Mouse (Mus musculus) CH12.LX (cell line): Measurements from ENCODE around the gene Arid1a. TPM values are rescaled to one million over a fixed set of nuclear protein-coding genes. Genes with fewer than 3 reads are reported as not detected.

Source experiments
- DNase-seq: peaks from one replicate; pipeline ENCODE4 v3.0.0-alpha.2; 2013; ENCODE audit errors: extremely low read depth
- H3K27ac ChIP-seq: 2 replicates; pipeline ENCODE4 v1.5.1; 2012; ENCODE audit warnings: low read depth, mild to moderate bottlenecking, control low read depth, moderate library complexity; ENCODE audit not compliant: insufficient read depth
- H3K27me3 ChIP-seq: replicated peaks from 2 replicates; pipeline ENCODE3; 2012; ENCODE audit warnings: inconsistent platforms
- H3K36me3 ChIP-seq, 2 experiments: replicated peaks in 1 of 2; 2 replicates each; pipeline versions ENCODE3 to v1.6.1; 2012; ENCODE audit warnings: inconsistent platforms in 1 of 2, low read length in 1 of 2, mild to moderate bottlenecking in 1 of 2, mixed read lengths in 1 of 2, moderate library complexity in 1 of 2; ENCODE audit not compliant: control insufficient read depth in 1 of 2, insufficient read depth in 1 of 2
- H3K4me1 ChIP-seq, 2 experiments: 2 replicates each; pipeline ENCODE4 v1.6.1; 2012; ENCODE audit warnings: inconsistent platforms in 1 of 2, moderate library complexity in 1 of 2; ENCODE audit not compliant: insufficient read depth in 2 of 2, control insufficient read depth in 1 of 2
- H3K4me2 ChIP-seq: 2 replicates; pipeline ENCODE4 v1.6.1; 2012; ENCODE audit warnings: low read depth, mild to moderate bottlenecking, control low read depth; ENCODE audit not compliant: poor library complexity, insufficient read depth, severe bottlenecking
- H3K4me3 ChIP-seq, 3 experiments: fragments of 150-350 bp in 1 of 3; sonication (generic) in 1 of 3; replicated peaks in 1 of 3; 2 replicates each; pipeline versions ENCODE3 to v1.5.1; 2011 to 2012; ENCODE audit warnings: low read depth in 2 of 3, low read length in 2 of 3, mild to moderate bottlenecking in 2 of 3, moderate library complexity in 2 of 3, control low read depth in 1 of 3, improper control_type of control experiment in 1 of 3, inconsistent platforms in 1 of 3, mixed read lengths in 1 of 3; ENCODE audit not compliant: poor library complexity in 1 of 3
- H3K79me2 ChIP-seq: replicated peaks from 2 replicates; pipeline ENCODE4 v1.6.1; 2012; ENCODE audit warnings: mild to moderate bottlenecking, moderate library complexity; ENCODE audit not compliant: control insufficient read depth, poor library complexity, insufficient read depth, severe bottlenecking; ENCODE audit errors: extremely low read depth
- H3K9ac ChIP-seq: 2 replicates; pipeline ENCODE4 v1.6.1; 2012; ENCODE audit warnings: low read depth, mild to moderate bottlenecking, control low read depth, moderate library complexity; ENCODE audit not compliant: insufficient read depth
- H3K9me3 ChIP-seq: replicated peaks from 2 replicates; pipeline ENCODE3; 2012; ENCODE audit warnings: low read length, inconsistent platforms, mixed read lengths
- BHLHE40 ChIP-seq: IDR thresholded peaks from 2 replicates; pipeline ENCODE4 v1.6.1; 2011; ENCODE audit warnings: mild to moderate bottlenecking, low read depth, low read length, improper control_type of control experiment
- CHD2 ChIP-seq: IDR thresholded peaks from 2 replicates; pipeline ENCODE4 v1.6.1; 2011; ENCODE audit warnings: low read length, improper control_type of control experiment
- EP300 ChIP-seq: IDR thresholded peaks from 2 replicates; pipeline ENCODE4 v1.6.1; 2011; ENCODE audit warnings: low read length, improper control_type of control experiment
- ETS1 ChIP-seq: conservative IDR thresholded peaks from 2 replicates; pipeline ENCODE4 v1.6.1; 2012; ENCODE audit warnings: low read depth, mild to moderate bottlenecking, inconsistent platforms, low read length, improper control_type of control experiment, moderate library complexity
- IRF4 ChIP-seq: IDR thresholded peaks from 2 replicates; pipeline ENCODE4 v1.6.1; 2014; ENCODE audit warnings: low read depth, mild to moderate bottlenecking, inconsistent platforms, low read length, improper control_type of control experiment
- MAX ChIP-seq: IDR thresholded peaks from 2 replicates; pipeline ENCODE4 v1.6.1; 2011; ENCODE audit warnings: low read length, improper control_type of control experiment
- MAZ ChIP-seq: IDR thresholded peaks from 2 replicates; pipeline ENCODE4 v1.6.1; 2012; ENCODE audit warnings: low read depth, mild to moderate bottlenecking, inconsistent platforms, low read length, improper control_type of control experiment, moderate library complexity
- MXI1 ChIP-seq: IDR thresholded peaks from 2 replicates; pipeline ENCODE4 v1.6.1; 2011; ENCODE audit warnings: mild to moderate bottlenecking, low read depth, low read length, improper control_type of control experiment
- MYC ChIP-seq: IDR thresholded peaks from 2 replicates; pipeline ENCODE4 v1.6.1; 2011; ENCODE audit warnings: low read depth, mild to moderate bottlenecking, improper control_type of control experiment, low read length
- NELFE ChIP-seq: IDR thresholded peaks from 2 replicates; pipeline ENCODE4 v1.6.1; 2011; ENCODE audit warnings: low read depth, low read length, improper control_type of control experiment
- NRF1 ChIP-seq: IDR thresholded peaks from 2 replicates; pipeline ENCODE4 v1.6.1; 2014; ENCODE audit warnings: low read depth, mild to moderate bottlenecking, inconsistent platforms, low read length, improper control_type of control experiment, moderate library complexity
- PAX5 ChIP-seq: IDR thresholded peaks from 2 replicates; pipeline ENCODE4 v1.6.1; 2012; ENCODE audit warnings: low read length, inconsistent platforms, mixed read lengths
- POLR2A ChIP-seq: IDR thresholded peaks from 2 replicates; pipeline ENCODE4 v1.6.1; 2011; ENCODE audit warnings: low read depth, mild to moderate bottlenecking, improper control_type of control experiment, low read length
- RAD21 ChIP-seq: IDR thresholded peaks from 2 replicates; pipeline ENCODE4 v1.6.1; 2011; ENCODE audit warnings: low read depth, mild to moderate bottlenecking, low read length, improper control_type of control experiment, moderate library complexity
- SIN3A ChIP-seq: IDR thresholded peaks from 2 replicates; pipeline ENCODE4 v1.6.1; 2012; ENCODE audit warnings: low read length, improper control_type of control experiment, inconsistent platforms
- SMC3 ChIP-seq: IDR thresholded peaks from 2 replicates; pipeline ENCODE4 v1.6.1; 2011; ENCODE audit warnings: low read depth, low read length, improper control_type of control experiment
- TBP ChIP-seq: conservative IDR thresholded peaks from 2 replicates; pipeline ENCODE4 v1.6.1; 2011; ENCODE audit warnings: low read depth, low read length, improper control_type of control experiment
- TCF12 ChIP-seq: IDR thresholded peaks from 2 replicates; pipeline ENCODE4 v1.6.1; 2014; ENCODE audit warnings: low read depth, mild to moderate bottlenecking, inconsistent platforms, low read length, improper control_type of control experiment
- UBTF ChIP-seq: IDR thresholded peaks from 2 replicates; pipeline ENCODE4 v1.6.1; 2012; ENCODE audit warnings: low read depth, mild to moderate bottlenecking, inconsistent platforms, low read length, improper control_type of control experiment, moderate library complexity
- USF1 ChIP-seq: IDR thresholded peaks from 2 replicates; pipeline ENCODE4 v1.6.1; 2014; ENCODE audit warnings: low read depth, mild to moderate bottlenecking, inconsistent platforms, low read length, improper control_type of control experiment
- USF2 ChIP-seq: conservative IDR thresholded peaks from 2 replicates; pipeline ENCODE4 v1.6.1; 2011; ENCODE audit warnings: low read depth, low read length, improper control_type of control experiment
- ZNF384 ChIP-seq: IDR thresholded peaks from 2 replicates; pipeline ENCODE4 v1.6.1; 2012; ENCODE audit warnings: low read depth, low read length, improper control_type of control experiment, inconsistent platforms
- dilution Hi-C: fragments of 300-500 bp; cut with MboI; formaldehyde crosslinking; loops from 2 replicates; pipeline ENCODE4 v1.14.3; 2020; ENCODE audit warnings: low sequenced_read_pairs; ENCODE audit not compliant: extremely low pct_unique_long_range_greater_than_20kb, extremely low pct_ligation_motif_present
- in situ Hi-C: fragments of 300-500 bp; cut with MboI; formaldehyde crosslinking; loops from 3 replicates; pipeline ENCODE4 v1.14.3; 2019; ENCODE audit warnings: low sequenced_read_pairs, low pct_ligation_motif_present, low pct_unique_long_range_greater_than_20kb, mixed read lengths
- polyA plus RNA-seq: library from polyadenylated mRNA; unstranded; fragments of >175 nt; gene quantifications from 2 replicates; pipeline ENCODE4 v1.2.1, GENCODE M21; 2012; ENCODE audit warnings: low read depth; ENCODE audit not compliant: insufficient read length
- total RNA-seq, 2 experiments: library from RNA; depleted of rRNA; stranded (reverse); fragments of 300-350 nt in 1 of 2; fragments of >200 nt in 1 of 2; gene quantifications; 2 replicates each; pipeline ENCODE4 v1.2.3; 2012 to 2014

Arid1a gene
- total and polyA plus RNA-seq, 3 experiments = 6.4 to 47.1 (median 19.1) TPM

GRCm38 (mm10) chr4:133631071-133631768 is 125.3 kb downstream of the Arid1a start:
- Histone ChIP-seq H3K79me2 (peaks cover 46% of the 10 kb centered on the region), H3K4me1 (peaks cover 11 to 57% of the 10 kb centered on the region in 2 experiments), H3K4me3 (peak overlapping the region; percentile 50 to 81 (median 60)), H3K27ac (peak overlapping the region; percentile 23; the same call in 1 of the 2 replicates), H3K4me2 (peak overlapping the region; percentile 86), H3K36me3 (peaks cover 10 to 35% of the 10 kb centered on the region in 2 experiments), H3K9me3 (no peaks in the 10 kb centered on the region), H3K9ac (peak overlapping the region; percentile 95), H3K27me3 (no peaks in the 10 kb centered on the region)
- in situ Hi-C loops (loop anchor here (5.0 kb wide), 1 partner anchor 34 kb away; no protein-coding TSS in a partner anchor), dilution Hi-C loops (no loop called here)
- DNase-seq = no peak
- peak; percentile 49; the same call in 1 of the 2 replicates for TF ChIP-seq EP300
- TF ChIP-seq BHLHE40 = 0 out of 2 replicates have a peak, but pooled peaks have one; percentile 0
- TF ChIP-seq POLR2A = no peak
- 0 out of 2 replicates have a peak, but pooled peaks have one; percentile 20 for TF ChIP-seq MAX
- peak; percentile 18; the same call in 1 of the 2 replicates for TF ChIP-seq MXI1
- TF ChIP-seq ZNF384 = peak; percentile 70
- TF ChIP-seq CHD2 = no peak
- TF ChIP-seq IRF4 = peak; percentile 74

GRCm38 (mm10) chr4:133630326-133630920 is 126.1 kb downstream of the Arid1a start:
- H3K27me3 ChIP-seq = no peaks in the 10 kb centered on the region
- H3K9ac ChIP-seq = no peak overlapping the region
- H3K4me3 ChIP-seq = peak overlapping the region in 1 of 3 experiments; percentile 81
- in situ Hi-C loops = loop anchor here (5.0 kb wide), 1 partner anchor 33 kb away; no protein-coding TSS in a partner anchor
- dilution Hi-C loops = no loop called here
- TF ChIP-seq MXI1 (no peak), MYC (no peak), USF1 (no peak), SMC3 (no peak), POLR2A (no peak), SIN3A (no peak), TBP (no peak), IRF4 (no peak), TCF12 (no peak), RAD21 (no peak), EP300 (no peak), NRF1 (no peak), MAZ (no peak), PAX5 (no peak), BHLHE40 (no peak), NELFE (no peak), ETS1 (no peak), CHD2 (no peak), UBTF (no peak), USF2 (no peak)
- H3K9me3 ChIP-seq = no peaks in the 10 kb centered on the region
- DNase-seq = no peak
- peak overlapping the region; percentile 86; the same call in 1 of the 2 replicates for H3K4me2 ChIP-seq
- peaks cover 46% of the 10 kb centered on the region for H3K79me2 ChIP-seq
- peaks cover 15 to 65% of the 10 kb centered on the region in 2 experiments for H3K4me1 ChIP-seq
- peaks cover 15 to 43% of the 10 kb centered on the region in 2 experiments for H3K36me3 ChIP-seq
- no peak overlapping the region for H3K27ac ChIP-seq
